Comparison of ENCODE assay signal across 8 mouse cellular contexts in genomic region chr9:77754728-77755402, GRCm38 (mm10). TPM values are rescaled to one million over a fixed set of nuclear protein-coding genes. Genes with fewer than 3 reads are reported as not detected.
A peak's percentile ranks its signal among the peaks of the same experiment; 100 is the strongest.
DNase-seq lines count a peak whose midpoint lies in the region; ATAC-seq lines count a peak whose summit lies in the region.

No protein-coding gene starts in this region.

- H3K27ac ChIP-seq in intestine, embryonic 15.5 days = peak overlapping the region; percentile 82
- H3K27ac ChIP-seq in liver, embryonic 13.5 days = peak overlapping the region; percentile 92

- no peaks in the 10 kb centered on the region for H3K36me3 ChIP-seq in intestine, embryonic 15.5 days
- H3K36me3 ChIP-seq in liver, embryonic 13.5 days = peaks cover 24% of the 10 kb centered on the region

- peaks cover 10% of the 10 kb centered on the region for H3K4me1 ChIP-seq in intestine, embryonic 15.5 days (replicated peaks)
- peaks cover 63% of the 10 kb centered on the region for H3K4me1 ChIP-seq in liver, embryonic 13.5 days (replicated peaks)

- H3K4me3 ChIP-seq in intestine, embryonic 15.5 days (replicated peaks) = peak overlapping the region; percentile 82
- H3K4me3 ChIP-seq in liver, embryonic 13.5 days (replicated peaks) = peak overlapping the region; percentile 95

- peak; percentile 81 for ATAC-seq in intestine, embryonic 15.5 days
- ATAC-seq in liver, embryonic 13.5 days (ENCODE audit: low read depth) = peak; percentile 48
- peak; percentile 63 for ATAC-seq in monocyte, adult 5-6 weeks (replicated peaks; ENCODE audit: insufficient number of reproducible peaks, low FRiP score, low TSS enrichment, poor library complexity, severe bottlenecking)

- peak overlapping the region; percentile 84 for H3K9ac ChIP-seq in intestine, embryonic 15.5 days
- H3K9ac ChIP-seq in liver, embryonic 13.5 days = peak overlapping the region; percentile 93

- no peaks in the 10 kb centered on the region for H3K9me3 ChIP-seq in intestine, embryonic 15.5 days
- no peaks in the 10 kb centered on the region for H3K9me3 ChIP-seq in liver, embryonic 13.5 days (replicated peaks)

- peak; percentile 71 for DNase-seq in CD4-positive, CD25-positive, alpha-beta regulatory T cell, adult 2 months (ENCODE audit: low read depth, low spot score)
- peak; percentile 48 for DNase-seq in T-cell, adult 2 months (ENCODE audit: low spot score)
- peak; percentile 69 to 72 for DNase-seq in cerebellum, postnatal 36 days
- peak; percentile 26 to 27 for DNase-seq in frontal cortex, postnatal 25 days (ENCODE audit: low spot score in 2 of 2)
- peak; percentile 61 for DNase-seq in liver, embryonic 13.5 days
- DNase-seq in thymus, postnatal 14 days = peak; percentile 62

- WGBS in intestine, embryonic 15.5 days = under 1% methylated on average over 53 of the region's 57 CpGs
- under 1% methylated on average over 56 of the region's 57 CpGs for WGBS in liver, embryonic 13.5 days (ENCODE audit: insufficient replicate concordance)

- peak overlapping the region; percentile 91 for H3K4me2 ChIP-seq in intestine, embryonic 15.5 days (replicated peaks)
- peak overlapping the region; percentile 82 for H3K4me2 ChIP-seq in liver, embryonic 13.5 days

- no peaks in the 10 kb centered on the region for H3K27me3 ChIP-seq in intestine, embryonic 15.5 days (replicated peaks)
- H3K27me3 ChIP-seq in liver, embryonic 13.5 days = 0 out of 2 replicates have a peak, but pooled peaks cover 8% of the 10 kb centered on the region

RNA-seq across cellular contexts. Expression of gene Gclc, which starts 0.5 kb away (rescaled TPM):
- 13.0 and 13.5 TPM in 2 replicates for polyA plus RNA-seq in intestine, embryonic 15.5 days (2015; fragmentation: Nextera tagmentation; extraction: Ambion mirVana)
- polyA plus RNA-seq in liver, embryonic 13.5 days (2015; fragmentation: Nextera tagmentation; extraction: Ambion mirVana) = 23.5 and 25.1 TPM in 2 replicates
- total RNA-seq in monocyte, adult 5-6 weeks (2017) = 22.2 to 34.3 TPM (median 29.9 TPM) in 3 replicates

Comparison
In these comparisons a context has a peak if more than half of its experiments do, and no peak if none do; other contexts are left out.
1. Peak in every context shown above with its lines: DNase-seq, ATAC-seq, H3K4me3 ChIP-seq and H3K27ac ChIP-seq.